9 mouse cellular contexts compared by ENCODE assay signal in the genomic region with DNA sequence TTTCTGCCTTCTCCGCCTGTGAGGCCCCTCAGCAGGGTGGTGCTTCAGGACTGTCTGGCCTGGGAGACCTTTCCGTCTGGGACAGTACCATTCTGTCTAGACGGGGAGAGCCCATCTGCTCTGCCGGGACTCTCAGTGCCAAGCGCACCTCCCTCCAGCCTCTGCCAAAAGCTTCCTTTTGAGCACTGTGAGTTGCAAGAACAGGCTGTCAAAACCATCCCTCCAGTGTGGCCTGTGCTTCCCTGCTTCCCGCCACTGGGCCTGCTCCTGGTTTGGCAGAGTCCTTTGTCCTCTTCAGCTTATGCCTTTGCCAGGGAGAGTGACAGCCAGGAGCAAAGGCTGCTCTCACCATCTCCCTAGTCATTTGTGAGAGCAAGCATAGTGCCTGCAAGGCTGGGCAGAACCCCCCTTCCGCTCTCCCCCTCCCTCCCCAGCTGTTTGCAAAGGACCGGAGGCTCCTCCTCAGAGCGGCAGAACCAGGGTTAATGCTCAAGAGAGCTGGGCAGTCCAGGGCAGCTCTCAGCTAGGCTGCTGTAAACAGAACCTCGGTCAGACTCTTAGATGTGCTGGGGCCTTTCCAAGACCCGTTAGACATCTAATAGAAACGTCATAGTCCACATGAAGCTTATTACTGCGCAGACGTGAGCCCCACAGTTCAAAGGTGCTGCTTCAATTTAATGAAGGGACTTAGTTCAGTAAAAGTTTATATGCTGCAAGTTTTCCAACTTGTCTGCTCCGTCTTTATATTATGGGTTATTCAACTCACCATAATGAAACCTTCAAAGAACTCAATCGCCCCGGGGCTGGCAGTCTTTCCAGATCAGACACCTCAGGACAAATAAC.
A peak's percentile ranks its signal among the peaks of the same experiment; 100 is the strongest.
DNase-seq lines count a peak whose midpoint lies in the region; ATAC-seq lines count a peak whose summit lies in the region.
"Had no signal": no experiment of that assay in that cellular context is flagged by ENCODE, and none has a peak within 500 bp of the region (broad histone marks: within the 10 kb centered on the region; RNA-seq: fewer than 3 reads in every experiment).

No protein-coding gene starts in this region.

- H3K4me1 ChIP-seq in hindbrain, embryonic 15.5 days (replicated peaks), result peaks cover 22% of the 10 kb centered on the region
- peaks cover 38% of the 10 kb centered on the region for H3K4me1 ChIP-seq in midbrain, embryonic 12.5 days

- H3K27me3 ChIP-seq in hindbrain, embryonic 15.5 days, result no peaks in the 10 kb centered on the region
- H3K27me3 ChIP-seq in midbrain, embryonic 12.5 days, result peaks cover 4% of the 10 kb centered on the region; the same call in 1 of the 2 replicates

- peak; percentile 94 for ATAC-seq in hindbrain, embryonic 15.5 days (ENCODE audit: low FRiP score, low read depth)
- ATAC-seq in midbrain, embryonic 12.5 days (ENCODE audit: low FRiP score, low read depth), result peak; percentile 95
- ATAC-seq in megakaryocyte progenitor cell, adult 5-6 weeks (replicated peaks; ENCODE audit: poor library complexity), result no peak
- ATAC-seq in inflammation-experienced regulatory T-cells, adult 6 months, result no peak

- H3K27ac ChIP-seq in hindbrain, embryonic 15.5 days (replicated peaks), result peak overlapping the region; percentile 80
- peak overlapping the region; percentile 98 for H3K27ac ChIP-seq in midbrain, embryonic 12.5 days (replicated peaks)

- 10% methylated on average over 17 of the region's 17 CpGs for WGBS in hindbrain, embryonic 15.5 days
- WGBS in midbrain, embryonic 12.5 days, result 5% methylated on average over 17 of the region's 17 CpGs

- H3K36me3 ChIP-seq in hindbrain, embryonic 15.5 days, result no peaks in the 10 kb centered on the region
- H3K36me3 ChIP-seq in midbrain, embryonic 12.5 days, result no peaks in the 10 kb centered on the region
- H3K36me3 ChIP-seq: G1E had no signal

- intact Hi-C loops in gastrocnemius, postnatal 14 days (cut with DNase I; ENCODE audit: low total_unique reads), result no loop called here

- H3K4me2 ChIP-seq in hindbrain, embryonic 15.5 days, result peak overlapping the region; percentile 30
- peak overlapping the region; percentile 41 for H3K4me2 ChIP-seq in midbrain, embryonic 12.5 days (replicated peaks)

- no peaks in the 10 kb centered on the region for H3K9me3 ChIP-seq in hindbrain, embryonic 15.5 days
- no peaks in the 10 kb centered on the region for H3K9me3 ChIP-seq in midbrain, embryonic 12.5 days
- H3K9me3 ChIP-seq: G1E had no signal

- peak; percentile 8 for DNase-seq in NIH3T3 (ENCODE audit: low read depth)
- DNase-seq in cerebellum, postnatal 14 days, result peak; percentile 80 to 86
- DNase-seq in gastrocnemius, postnatal 14 days, result peak; percentile 27
- DNase-seq in layer of hippocampus, postnatal 14 days (ENCODE audit: low spot score in 2 of 2), result peak; percentile 56 to 73

- H3K4me3 ChIP-seq in hindbrain, embryonic 15.5 days, result no peak overlapping the region
- peak overlapping the region; percentile 17 for H3K4me3 ChIP-seq in midbrain, embryonic 12.5 days

- no peak overlapping the region for H3K9ac ChIP-seq in hindbrain, embryonic 15.5 days
- peak overlapping the region; percentile 43; the same call in 1 of the 2 replicates for H3K9ac ChIP-seq in midbrain, embryonic 12.5 days (replicated peaks)

Comparison
In these comparisons a context has a peak if more than half of its experiments do, and no peak if none do; other contexts are left out.
1. DNase-seq: peak in every context shown above with its lines; median percentile 83 in cerebellum, postnatal 14 days; 64 in layer of hippocampus, postnatal 14 days; 27 in gastrocnemius, postnatal 14 days; 8 in NIH3T3.
2. ATAC-seq: peak in hindbrain, embryonic 15.5 days (single experiment) and midbrain, embryonic 12.5 days (single experiment); none in megakaryocyte progenitor cell, adult 5-6 weeks (single experiment) and inflammation-experienced regulatory T-cells, adult 6 months (single experiment).